Mouse (Mus musculus) E14TG2a.4 (cell line): Measurements from ENCODE around the gene Nrxn3.

ENCODE experiments used
- H3K27me3 ChIP-seq: 2 replicates; pipeline ENCODE4 v1.6.1; 2014; ENCODE audit warnings: low read length, control low read depth; ENCODE audit not compliant: insufficient read depth
- H3K36me3 ChIP-seq: 2 replicates; pipeline ENCODE4 v1.6.1; 2014; ENCODE audit warnings: low read length, control low read depth; ENCODE audit not compliant: insufficient read depth
- H3K4me1 ChIP-seq: replicated peaks from 2 replicates; pipeline ENCODE4 v1.6.1; 2014; ENCODE audit warnings: low read depth, low read length, control low read depth
- H3K4me3 ChIP-seq: replicated peaks from 2 replicates; pipeline ENCODE4 v1.5.1; 2014; ENCODE audit warnings: mild to moderate bottlenecking, low read length
- H3K9me3 ChIP-seq: 2 replicates; pipeline ENCODE4 v1.6.1; 2014; ENCODE audit warnings: low read length, control low read depth
- CTCF ChIP-seq: conservative IDR thresholded peaks from 2 replicates; pipeline ENCODE4 v1.5.1; 2014; ENCODE audit warnings: low read length
- NANOG ChIP-seq: IDR thresholded peaks from 2 replicates; pipeline ENCODE4 v1.6.1; 2014; ENCODE audit warnings: borderline replicate concordance, low read length, mixed read lengths
- POU5F1 ChIP-seq: IDR thresholded peaks from 2 replicates; pipeline ENCODE4 v1.6.1; 2014; ENCODE audit warnings: low read length, borderline replicate concordance

Nrxn3 gene

GRCm38 (mm10) chr12:88726755-88727154 is 4.1 kb downstream of the Nrxn3 start:
- no peaks in the 10 kb centered on the region for H3K9me3 ChIP-seq
- no peak overlapping the region for H3K4me3 ChIP-seq
- peaks cover 23% of the 10 kb centered on the region for H3K27me3 ChIP-seq
- no peak for TF ChIP-seq CTCF
- TF ChIP-seq POU5F1, result no peak
- TF ChIP-seq NANOG, result no peak
- no peaks in the 10 kb centered on the region for H3K36me3 ChIP-seq
- H3K4me1 ChIP-seq, result 0 out of 2 replicates have a peak, but pooled peaks cover 3% of the 10 kb centered on the region

- peaks cover 3% of the 10 kb centered on the region for H3K27me3 ChIP-seq
- H3K9me3 ChIP-seq, result no peaks in the 10 kb centered on the region
- H3K4me1 ChIP-seq, result no peaks in the 10 kb centered on the region
- H3K36me3 ChIP-seq, result no peaks in the 10 kb centered on the region
- H3K4me3 ChIP-seq, result no peak overlapping the region
- TF ChIP-seq POU5F1 (no peak), NANOG (no peak), CTCF (no peak)
Observed at GRCm38 (mm10) chr12:88730720-88731119, 8.0 kb downstream of the Nrxn3 start.

GRCm38 (mm10) chr12:88735045-88735444 is 12.4 kb downstream of the Nrxn3 start:
- Histone ChIP-seq H3K4me1 (no peaks in the 10 kb centered on the region), H3K4me3 (no peak overlapping the region), H3K36me3 (no peaks in the 10 kb centered on the region), H3K9me3 (no peaks in the 10 kb centered on the region), H3K27me3 (no peaks in the 10 kb centered on the region)
- TF ChIP-seq POU5F1 (no peak), CTCF (no peak), NANOG (no peak)

- Histone ChIP-seq H3K9me3 (no peaks in the 10 kb centered on the region), H3K36me3 (no peaks in the 10 kb centered on the region), H3K4me1 (no peaks in the 10 kb centered on the region), H3K27me3 (no peaks in the 10 kb centered on the region), H3K4me3 (no peak overlapping the region)
- TF ChIP-seq CTCF, result no peak
- TF ChIP-seq NANOG, result no peak
- TF ChIP-seq POU5F1, result no peak
Observed at GRCm38 (mm10) chr12:88737081-88737480, 14.4 kb downstream of the Nrxn3 start.

- H3K4me1 ChIP-seq, result no peaks in the 10 kb centered on the region
- H3K9me3 ChIP-seq, result no peaks in the 10 kb centered on the region
- H3K36me3 ChIP-seq, result no peaks in the 10 kb centered on the region
- no peak overlapping the region for H3K4me3 ChIP-seq
- TF ChIP-seq NANOG (no peak), POU5F1 (no peak), CTCF (no peak)
- no peaks in the 10 kb centered on the region for H3K27me3 ChIP-seq
Observed at GRCm38 (mm10) chr12:88738616-88739015, 15.9 kb downstream of the Nrxn3 start.

- TF ChIP-seq POU5F1, result no peak
- no peak for TF ChIP-seq CTCF
- TF ChIP-seq NANOG, result no peak
- Histone ChIP-seq H3K4me1 (no peaks in the 10 kb centered on the region), H3K4me3 (no peak overlapping the region), H3K27me3 (peaks cover 4% of the 10 kb centered on the region; the same call in 1 of the 2 replicates), H3K36me3 (no peaks in the 10 kb centered on the region), H3K9me3 (no peaks in the 10 kb centered on the region)
Observed at GRCm38 (mm10) chr12:88746788-88747187, 24.1 kb downstream of the Nrxn3 start.

GRCm38 (mm10) chr12:88764791-88765190 is 42.1 kb downstream of the Nrxn3 start:
- TF ChIP-seq POU5F1 (no peak), CTCF (no peak), NANOG (no peak)
- Histone ChIP-seq H3K9me3 (no peaks in the 10 kb centered on the region), H3K36me3 (no peaks in the 10 kb centered on the region), H3K4me1 (no peaks in the 10 kb centered on the region), H3K4me3 (no peak overlapping the region), H3K27me3 (no peaks in the 10 kb centered on the region)

- no peaks in the 10 kb centered on the region for H3K9me3 ChIP-seq
- no peaks in the 10 kb centered on the region for H3K36me3 ChIP-seq
- no peak overlapping the region for H3K4me3 ChIP-seq
- no peaks in the 10 kb centered on the region for H3K4me1 ChIP-seq
- H3K27me3 ChIP-seq, result no peaks in the 10 kb centered on the region
- no peak for TF ChIP-seq NANOG
- no peak for TF ChIP-seq POU5F1
- TF ChIP-seq CTCF, result no peak
Observed at GRCm38 (mm10) chr12:88774666-88775065, 52.0 kb downstream of the Nrxn3 start.

- TF ChIP-seq NANOG (no peak), POU5F1 (no peak)
- Histone ChIP-seq H3K4me3 (no peak overlapping the region), H3K36me3 (no peaks in the 10 kb centered on the region), H3K9me3 (no peaks in the 10 kb centered on the region), H3K4me1 (no peaks in the 10 kb centered on the region), H3K27me3 (no peaks in the 10 kb centered on the region)
Observed at GRCm38 (mm10) chr12:88778036-88778435, 55.4 kb downstream of the Nrxn3 start.
